Mouse (Mus musculus): ENCODE results near the gene L2hgdh. TPM values are rescaled to one million over a fixed set of nuclear protein-coding genes. Genes with fewer than 3 reads are reported as not detected.
"Not testable (repeated sequence)": the region's sequence is repeated elsewhere in the genome, so short reads cannot be mapped to it uniquely, and the experiment has no call there.

The L2hgdh gene
- polyA plus RNA-seq, 1 experiment from 2014 or later, result 3.7 TPM

DNA sequence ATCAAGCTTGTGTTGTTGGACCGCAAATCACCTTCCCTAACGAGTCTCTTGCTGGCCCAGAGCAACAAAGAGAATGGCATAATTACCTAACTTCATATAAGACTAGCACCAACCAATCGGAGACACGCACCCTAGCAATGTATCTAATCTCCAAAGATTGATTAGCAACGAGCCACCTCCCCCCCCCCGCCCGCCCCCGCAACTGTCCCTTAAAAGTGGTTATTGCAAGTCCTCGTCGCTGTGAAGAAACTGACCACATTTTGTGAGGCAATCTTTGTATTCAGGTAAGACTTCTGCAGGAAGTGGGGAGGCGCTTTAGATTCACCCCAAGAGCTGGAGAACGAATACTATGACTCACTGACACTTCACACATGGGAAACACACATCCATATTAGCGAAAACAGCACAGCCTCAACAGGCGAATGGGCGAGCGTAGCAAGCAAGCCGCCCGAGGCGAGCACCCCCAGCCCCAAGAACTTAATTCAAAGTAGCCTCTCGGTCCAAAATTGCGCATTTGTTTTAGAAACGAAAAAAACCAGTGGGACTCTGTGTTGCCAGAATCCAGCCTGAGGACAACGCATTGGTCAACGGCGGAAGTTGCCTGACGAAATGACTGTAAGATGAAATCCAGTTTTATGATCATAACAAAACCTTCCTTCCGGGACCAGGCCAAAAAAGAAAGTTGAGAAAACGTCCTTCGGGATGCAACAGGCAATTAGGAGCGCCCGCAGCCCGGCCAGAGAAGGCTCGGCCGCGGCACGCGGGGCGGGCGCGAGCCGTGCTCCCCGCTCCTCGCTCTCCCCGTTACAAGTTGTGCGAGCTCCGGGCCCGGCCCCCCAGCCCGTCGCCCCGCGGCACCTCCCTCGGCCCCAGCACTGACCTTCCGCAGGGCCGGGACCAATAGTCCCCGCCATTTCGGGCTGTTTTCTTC is 43.8 kb downstream of the L2hgdh start:
- H3K36me3 ChIP-seq (ENCODE audit: insufficient read depth, low read length), result no peaks in the 10 kb centered on the region
- H3K9ac ChIP-seq (replicated peaks; ENCODE audit: low read depth), result peak overlapping the region; percentile 98
- ATAC-seq (peak; percentile 59), DNase-seq (ENCODE audit: low spot score) (peak; percentile 89)
- peak overlapping the region; percentile 76 for H3K4me2 ChIP-seq (replicated peaks; ENCODE audit: low read depth, low read length)
- TF ChIP-seq EP300 (IDR thresholded peaks at IDR 0.05) (no peak), CTCF (IDR thresholded peaks at IDR 0.05) (no peak)
- peaks cover 5% of the 10 kb centered on the region; the same call in 1 of the 2 replicates for H3K4me1 ChIP-seq (ENCODE audit: insufficient read depth, low read depth, low read length)
- H3K4me3 ChIP-seq (ENCODE audit: low read depth, low read length), result peak overlapping the region; percentile 98
- H3K27me3 ChIP-seq (replicated peaks; ENCODE audit: insufficient read depth, low read length), result no peaks in the 10 kb centered on the region
- H3K27ac ChIP-seq (ENCODE audit: low read length), result peak overlapping the region; percentile 99
- H3K9me3 ChIP-seq (ENCODE audit: low read length), result no peaks in the 10 kb centered on the region
- WGBS, result 1% methylated on average over 41 of the region's 56 CpGs

- H3K4me1 ChIP-seq (ENCODE audit: insufficient read depth, low read depth, low read length), result no peaks in the 10 kb centered on the region; the same call in 1 of the 2 replicates
- ATAC-seq, result no peak
- 85% methylated on average over 4 of the region's 4 CpGs for WGBS
- no peak overlapping the region for H3K4me2 ChIP-seq (replicated peaks; ENCODE audit: low read depth, low read length)
- H3K27ac ChIP-seq (ENCODE audit: low read length), result no peak overlapping the region
- H3K9me3 ChIP-seq (ENCODE audit: low read length), result no peaks in the 10 kb centered on the region
- DNase-seq (ENCODE audit: low spot score), result no peak
- H3K4me3 ChIP-seq (ENCODE audit: low read depth, low read length), result no peak overlapping the region
- no peaks in the 10 kb centered on the region for H3K27me3 ChIP-seq (replicated peaks; ENCODE audit: insufficient read depth, low read length)
- TF ChIP-seq CTCF (IDR thresholded peaks at IDR 0.05) (no peak), EP300 (IDR thresholded peaks at IDR 0.05) (no peak)
- no peaks in the 10 kb centered on the region for H3K36me3 ChIP-seq (ENCODE audit: insufficient read depth, low read length)
- H3K9ac ChIP-seq (replicated peaks; ENCODE audit: low read depth), result no peak overlapping the region
Observed at GRCm38 (mm10) chr12:69676157-69676556, 48.5 kb downstream of the L2hgdh start.

DNA sequence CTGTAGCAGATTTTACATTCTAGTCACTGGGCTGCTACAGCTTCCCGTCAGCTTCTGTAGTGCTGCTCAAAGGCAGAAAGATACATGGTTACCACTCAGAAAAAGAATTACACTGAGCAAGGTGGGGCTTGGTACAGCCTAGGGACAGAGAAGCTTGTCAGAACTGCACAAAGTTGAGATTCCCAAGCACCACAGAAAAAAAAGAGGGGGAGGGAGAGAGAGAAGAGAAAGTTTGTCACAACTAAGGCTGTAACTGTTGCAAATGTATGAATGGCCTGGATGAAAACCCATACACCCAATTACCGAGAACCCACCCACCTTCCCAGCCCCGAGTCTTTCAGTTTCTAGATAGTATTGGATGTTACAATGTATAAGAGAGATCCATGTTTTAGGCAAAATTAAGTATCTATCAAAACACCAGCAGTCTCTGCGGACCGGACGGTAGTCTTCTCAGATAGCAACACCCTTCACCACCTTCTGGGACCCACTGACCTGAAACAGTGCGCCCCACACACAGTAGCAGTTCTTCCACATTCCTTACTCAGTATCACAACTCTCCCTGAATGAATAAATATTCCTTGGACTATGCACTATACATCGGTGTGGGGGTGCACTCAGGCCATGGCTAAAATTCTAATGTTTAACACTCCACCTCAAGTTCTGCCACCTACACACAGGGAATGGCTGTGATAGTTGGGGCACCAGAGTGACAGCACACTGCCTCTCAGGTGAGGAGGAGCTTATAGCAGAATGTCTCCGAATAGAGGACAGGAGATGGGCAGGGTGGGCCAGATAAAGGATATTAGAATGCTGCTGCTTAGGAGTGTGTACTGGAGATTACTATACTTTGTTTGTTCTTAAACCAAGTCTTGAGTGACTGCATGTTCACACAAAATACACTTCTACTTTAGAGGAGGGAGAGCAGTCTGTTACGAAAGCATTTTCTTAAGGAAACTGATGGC is 49.8 kb downstream of the L2hgdh start:
- H3K4me2 ChIP-seq (replicated peaks; ENCODE audit: low read depth, low read length), result no peak overlapping the region
- H3K27me3 ChIP-seq (replicated peaks; ENCODE audit: insufficient read depth, low read length), result no peaks in the 10 kb centered on the region
- H3K9me3 ChIP-seq (ENCODE audit: low read length), result no peaks in the 10 kb centered on the region
- H3K36me3 ChIP-seq (ENCODE audit: insufficient read depth, low read length), result no peaks in the 10 kb centered on the region
- H3K27ac ChIP-seq (ENCODE audit: low read length), result no peak overlapping the region
- 71% methylated on average over 10 of the region's 10 CpGs for WGBS
- ATAC-seq (no peak), DNase-seq (ENCODE audit: low spot score) (no peak)
- H3K4me1 ChIP-seq (ENCODE audit: insufficient read depth, low read depth, low read length), result no peaks in the 10 kb centered on the region; the same call in 1 of the 2 replicates
- no peak for TF ChIP-seq CTCF (IDR thresholded peaks at IDR 0.05)
- no peak for TF ChIP-seq EP300 (IDR thresholded peaks at IDR 0.05)
- H3K4me3 ChIP-seq (ENCODE audit: low read depth, low read length), result no peak overlapping the region
- H3K9ac ChIP-seq (replicated peaks; ENCODE audit: low read depth), result no peak overlapping the region

DNA sequence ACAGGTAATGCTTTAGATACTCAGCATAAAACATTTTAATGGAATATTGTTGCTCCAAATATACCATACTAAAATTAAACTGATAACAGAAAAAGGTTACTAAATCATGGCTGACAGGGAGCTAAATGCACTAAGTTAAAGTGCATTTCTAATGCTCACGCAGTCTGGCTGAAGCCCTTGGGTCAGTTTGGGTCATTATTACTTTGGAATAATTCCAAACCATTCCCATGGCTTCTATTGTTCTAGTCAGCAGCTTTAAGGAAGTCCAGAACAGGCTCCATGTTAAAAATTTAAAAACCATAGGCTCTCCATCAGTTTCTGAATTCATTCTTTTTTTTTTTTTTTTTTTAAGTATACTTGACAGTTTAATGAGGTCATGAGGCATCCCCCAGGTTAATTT is 50.5 kb downstream of the L2hgdh start:
- no peaks in the 10 kb centered on the region for H3K9me3 ChIP-seq (ENCODE audit: low read length)
- no peak overlapping the region for H3K4me2 ChIP-seq (replicated peaks; ENCODE audit: low read depth, low read length)
- TF ChIP-seq CTCF (IDR thresholded peaks at IDR 0.05) (no peak), EP300 (IDR thresholded peaks at IDR 0.05) (no peak)
- ATAC-seq, result no peak
- H3K4me3 ChIP-seq (ENCODE audit: low read depth, low read length), result no peak overlapping the region
- no peak overlapping the region for H3K9ac ChIP-seq (replicated peaks; ENCODE audit: low read depth)
- H3K27me3 ChIP-seq (replicated peaks; ENCODE audit: insufficient read depth, low read length), result no peaks in the 10 kb centered on the region
- H3K4me1 ChIP-seq (ENCODE audit: insufficient read depth, low read depth, low read length), result no peaks in the 10 kb centered on the region; the same call in 1 of the 2 replicates
- WGBS, result 17% methylated on average over 1 of the region's 1 CpGs
- no peak overlapping the region for H3K27ac ChIP-seq (ENCODE audit: low read length)
- no peak for DNase-seq (ENCODE audit: low spot score)
- no peaks in the 10 kb centered on the region for H3K36me3 ChIP-seq (ENCODE audit: insufficient read depth, low read length)

- Histone ChIP-seq H3K4me3 (ENCODE audit: low read depth, low read length) (no peak overlapping the region), H3K4me1 (ENCODE audit: insufficient read depth, low read depth, low read length) (no peaks in the 10 kb centered on the region), H3K9ac (replicated peaks; ENCODE audit: low read depth) (no peak overlapping the region), H3K4me2 (replicated peaks; ENCODE audit: low read depth, low read length) (no peak overlapping the region), H3K9me3 (ENCODE audit: low read length) (no peaks in the 10 kb centered on the region), H3K27me3 (replicated peaks; ENCODE audit: insufficient read depth, low read length) (no peaks in the 10 kb centered on the region), H3K27ac (ENCODE audit: low read length) (no peak overlapping the region), H3K36me3 (ENCODE audit: insufficient read depth, low read length) (0 out of 2 replicates have a peak, but pooled peaks cover 3% of the 10 kb centered on the region)
- ATAC-seq (peak; percentile 44; the same call in 1 of the 2 replicates), DNase-seq (ENCODE audit: low spot score) (peak; percentile 48)
- TF ChIP-seq EP300 (IDR thresholded peaks at IDR 0.05) (no peak), CTCF (IDR thresholded peaks at IDR 0.05) (no peak)
- WGBS, result 62% methylated on average over 5 of the region's 5 CpGs
Observed at GRCm38 (mm10) chr12:69666721-69667120, 58.0 kb downstream of the L2hgdh start.

DNA sequence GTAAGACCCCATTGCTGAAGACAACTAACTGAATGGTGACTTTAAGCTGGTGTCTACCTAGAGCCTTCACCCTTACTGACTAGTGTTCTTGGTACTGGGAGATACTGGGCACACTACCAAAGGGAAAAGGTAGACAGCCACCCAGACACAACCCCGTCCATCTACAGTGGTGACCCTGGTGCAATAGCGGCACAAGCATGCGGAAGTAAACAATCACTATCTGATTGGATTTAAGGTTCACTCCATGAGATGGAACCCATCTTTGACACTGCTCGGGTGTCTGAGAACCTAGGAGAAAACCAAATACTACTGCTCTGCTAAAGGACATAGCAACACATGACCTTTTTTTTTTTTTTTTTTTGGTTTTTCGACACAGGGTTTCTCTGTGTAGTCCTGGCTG is 63.0 kb downstream of the L2hgdh start:
- H3K9ac ChIP-seq (replicated peaks; ENCODE audit: low read depth), result no peak overlapping the region
- ATAC-seq (no peak), DNase-seq (ENCODE audit: low spot score) (no peak)
- 0 out of 2 replicates have a peak, but pooled peaks cover 3% of the 10 kb centered on the region for H3K36me3 ChIP-seq (ENCODE audit: insufficient read depth, low read length)
- H3K4me3 ChIP-seq (ENCODE audit: low read depth, low read length), result no peak overlapping the region
- H3K4me1 ChIP-seq (ENCODE audit: insufficient read depth, low read depth, low read length), result no peaks in the 10 kb centered on the region
- WGBS, result 93% methylated on average over 5 of the region's 5 CpGs
- no peaks in the 10 kb centered on the region for H3K9me3 ChIP-seq (ENCODE audit: low read length)
- no peak overlapping the region for H3K27ac ChIP-seq (ENCODE audit: low read length)
- TF ChIP-seq EP300 (IDR thresholded peaks at IDR 0.05), result no peak
- no peak for TF ChIP-seq CTCF (IDR thresholded peaks at IDR 0.05)
- H3K4me2 ChIP-seq (replicated peaks; ENCODE audit: low read depth, low read length), result no peak overlapping the region
- no peaks in the 10 kb centered on the region for H3K27me3 ChIP-seq (replicated peaks; ENCODE audit: insufficient read depth, low read length)

DNA sequence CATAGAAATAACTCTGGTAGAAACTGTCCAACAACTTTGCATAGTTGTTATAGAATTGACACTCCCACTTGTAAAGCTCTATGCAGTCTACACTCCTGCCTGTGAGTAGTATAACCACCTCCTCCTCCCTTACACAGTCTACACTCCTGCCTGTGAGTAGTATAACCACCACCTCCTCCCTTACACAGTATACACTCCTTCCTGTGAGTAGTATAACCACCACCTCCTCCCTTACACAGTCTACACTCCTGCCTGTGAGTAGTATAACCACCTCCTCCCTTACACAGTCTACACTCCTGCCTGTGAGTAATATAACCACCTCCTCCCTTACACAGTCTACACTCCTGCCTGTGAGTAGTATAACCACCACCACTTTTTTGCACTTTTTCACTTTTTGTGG is 70.7 kb downstream of the L2hgdh start:
- H3K9ac ChIP-seq (replicated peaks; ENCODE audit: low read depth); H3K9me3 ChIP-seq (ENCODE audit: low read length); H3K4me2 ChIP-seq (replicated peaks; ENCODE audit: low read depth, low read length); H3K27me3 ChIP-seq (replicated peaks; ENCODE audit: insufficient read depth, low read length); H3K4me3 ChIP-seq (ENCODE audit: low read depth, low read length); H3K27ac ChIP-seq (ENCODE audit: low read length); H3K36me3 ChIP-seq (ENCODE audit: insufficient read depth, low read length); H3K4me1 ChIP-seq (ENCODE audit: insufficient read depth, low read depth, low read length): not testable (repeated sequence)
- ATAC-seq, result peak; percentile 38
- peak; percentile 45 for DNase-seq (ENCODE audit: low spot score)

Data from lung, postnatal 0 days (tissue).